Mouse (Mus musculus): ENCODE measurements around the gene Msi2. TPM values are rescaled to one million over a fixed set of nuclear protein-coding genes. Genes with fewer than 3 reads are reported as not detected.
A peak's percentile ranks its signal among the peaks of the same experiment; 100 is the strongest.

Msi2 gene
- total RNA-seq, 2 experiments from 2014 or later = 156 to 165 TPM

DNA sequence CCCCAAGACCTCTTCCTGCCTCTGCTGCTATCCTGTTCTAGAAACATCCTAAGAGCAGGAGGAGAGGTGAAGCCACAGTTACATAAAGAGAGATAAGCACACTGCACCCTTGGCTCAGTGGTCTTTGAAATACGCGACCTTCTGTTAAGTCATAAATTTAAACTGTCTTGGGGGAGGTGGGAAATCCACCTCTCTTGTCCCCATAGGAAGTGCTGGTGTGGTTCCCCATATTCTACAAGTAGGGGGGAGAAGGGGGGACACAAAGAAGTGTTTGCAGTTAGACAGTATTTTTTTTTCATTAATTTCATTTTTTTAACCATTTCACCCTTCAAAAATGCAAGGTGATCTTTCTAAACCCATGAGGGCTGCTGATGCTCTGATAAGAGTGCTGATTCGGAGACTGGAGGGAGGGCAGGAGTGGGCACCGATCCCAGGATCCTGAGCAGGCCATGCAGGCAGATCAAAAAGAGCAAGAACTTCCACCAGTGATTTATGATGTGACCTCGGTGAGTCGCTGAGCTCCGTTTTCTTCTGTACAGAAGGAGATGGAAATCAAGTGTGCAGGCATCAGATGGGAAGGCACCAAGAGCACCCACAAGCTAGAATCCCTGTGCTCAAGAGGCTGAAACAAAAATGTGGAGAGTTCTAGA lies 115.7 kb downstream of the Msi2 start:
- DNase-seq = no peak
- intact Hi-C loops (cut with DNase I; ENCODE audit: low total_unique reads) = no loop called here

DNA sequence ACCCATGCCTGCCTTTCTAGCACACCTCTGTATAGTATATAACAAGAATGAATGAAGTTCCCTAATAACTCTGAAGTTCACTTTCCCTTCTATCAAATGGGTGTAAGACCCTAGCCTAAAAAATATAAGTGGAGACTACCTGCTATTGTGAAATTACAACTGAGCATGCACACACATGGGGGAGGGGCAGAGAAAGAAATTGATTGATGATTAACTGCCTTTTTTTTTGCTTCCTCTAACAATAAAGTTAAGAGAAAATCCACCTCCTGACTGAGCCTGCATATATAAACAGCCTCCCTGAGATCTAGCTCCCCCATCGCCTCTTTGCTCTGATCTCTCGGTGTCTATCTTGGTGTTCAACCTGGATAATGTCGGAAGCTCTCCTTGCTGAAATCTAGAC lies 118.1 kb downstream of the Msi2 start:
- no peak for DNase-seq
- intact Hi-C loops (cut with DNase I; ENCODE audit: low total_unique reads) = no loop called here

DNA sequence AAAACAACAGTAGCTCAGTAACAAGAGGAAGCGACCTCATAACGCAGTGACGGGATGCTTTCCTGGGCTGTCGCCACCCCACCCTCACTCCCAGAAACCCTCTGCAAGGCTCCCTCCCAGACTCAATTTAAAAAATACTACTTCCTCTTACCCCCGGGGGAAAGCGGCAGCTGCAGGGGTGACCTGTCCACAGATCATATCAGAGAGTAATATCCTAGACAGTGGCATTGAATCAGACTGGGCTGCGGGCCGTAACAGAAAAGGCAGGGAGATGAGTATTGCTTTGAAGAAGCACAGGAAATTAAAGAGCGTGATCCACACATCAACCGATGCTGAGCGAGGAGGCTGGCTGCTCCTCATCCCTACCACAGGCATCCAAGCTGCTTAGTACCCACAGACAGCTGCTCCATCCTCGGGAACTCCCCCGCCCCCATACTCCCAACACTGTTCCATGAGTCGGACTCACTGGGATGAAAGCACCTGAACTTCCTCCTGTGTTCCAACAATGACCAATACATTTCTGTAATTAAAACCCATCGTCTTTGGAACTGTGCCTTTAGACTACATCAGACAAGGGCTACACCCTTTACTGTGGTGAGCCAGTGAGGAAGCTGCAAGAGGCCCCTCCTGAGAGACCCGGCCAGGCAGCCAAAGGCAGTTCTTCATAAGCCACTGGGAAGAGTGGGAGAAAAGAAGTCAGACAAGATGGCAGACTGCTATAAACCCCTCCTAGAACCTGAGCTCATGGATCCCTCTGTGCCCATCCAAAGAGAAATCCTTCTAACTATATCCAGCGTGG lies 118.8 kb downstream of the Msi2 start:
- DNase-seq = no peak

DNA sequence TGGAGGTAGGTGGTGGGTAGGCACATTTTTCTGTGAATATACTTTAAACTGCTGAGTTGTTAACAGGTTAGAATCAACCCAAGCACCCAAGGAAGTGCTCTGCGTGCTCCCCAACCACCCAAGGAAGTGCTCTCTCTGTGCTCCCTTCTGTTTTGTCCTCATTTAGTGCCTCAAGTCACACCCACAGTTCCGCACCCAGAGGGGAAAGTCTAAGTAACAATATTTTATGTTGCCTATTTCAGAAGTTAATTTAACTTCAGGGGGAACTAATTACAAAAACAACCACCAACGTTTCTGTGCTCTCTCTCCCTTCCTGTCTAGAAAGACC lies 119.5 kb downstream of the Msi2 start:
- intact Hi-C loops (cut with DNase I; ENCODE audit: low total_unique reads) = no loop called here

More for the DNA sequence above, 118.8 kb downstream of the Msi2 start:
- intact Hi-C loops (cut with DNase I; ENCODE audit: low total_unique reads) = no loop called here

DNA sequence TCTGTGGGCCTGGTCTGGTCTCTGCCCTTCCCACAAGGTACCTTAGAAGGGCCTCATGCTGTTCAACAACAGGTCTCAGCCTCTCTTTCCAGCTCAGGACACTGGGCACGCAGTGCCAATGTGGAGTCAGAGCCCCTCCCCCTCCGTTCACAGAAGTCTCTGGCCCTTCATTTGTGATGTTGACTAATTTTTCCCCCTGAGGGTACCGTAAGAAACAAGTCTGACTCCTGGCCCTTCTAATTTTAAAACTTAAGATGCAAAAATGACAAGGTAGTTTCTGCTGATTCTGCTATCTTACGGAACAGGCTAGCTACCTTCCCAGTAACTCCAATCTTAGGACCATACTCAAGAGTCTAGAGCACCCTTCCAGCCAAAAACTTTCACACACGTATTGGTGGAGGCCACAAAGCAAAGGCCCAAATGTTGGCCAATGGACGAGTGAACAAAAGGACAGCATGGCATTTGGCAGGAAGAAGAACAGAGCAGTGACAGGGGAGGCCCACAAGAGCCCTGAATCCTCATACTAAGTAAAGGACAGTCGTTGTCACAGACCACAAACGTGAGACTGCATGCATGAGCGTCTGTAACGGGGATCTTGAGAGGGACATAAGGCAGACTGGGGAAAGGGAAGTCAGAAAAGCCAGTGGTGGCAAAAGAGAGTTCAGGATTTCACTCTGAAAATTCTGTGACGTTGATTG lies 120.0 kb downstream of the Msi2 start:
- intact Hi-C loops (cut with DNase I; ENCODE audit: low total_unique reads) = no loop called here
- no peak for DNase-seq

More for the DNA sequence above, 119.5 kb downstream of the Msi2 start:
- DNase-seq = no peak

GRCm38 (mm10) chr11:88595616-88596015 lies 122.7 kb downstream of the Msi2 start:
- intact Hi-C loops (cut with DNase I; ENCODE audit: low total_unique reads) = no loop called here
- DNase-seq = no peak

- intact Hi-C loops (cut with DNase I; ENCODE audit: low total_unique reads) = no loop called here
- no peak for DNase-seq
Observed at GRCm38 (mm10) chr11:88594804-88595611, 123.3 kb downstream of the Msi2 start.

- intact Hi-C loops (cut with DNase I; ENCODE audit: low total_unique reads) = no loop called here
- no peak for DNase-seq
Observed at GRCm38 (mm10) chr11:88594010-88594409, 124.3 kb downstream of the Msi2 start.

GRCm38 (mm10) chr11:88592099-88592498 lies 126.2 kb downstream of the Msi2 start:
- intact Hi-C loops (cut with DNase I; ENCODE audit: low total_unique reads) = no loop called here
- no peak for DNase-seq

GRCm38 (mm10) chr11:88590647-88591046 lies 127.7 kb downstream of the Msi2 start:
- no peak for DNase-seq
- intact Hi-C loops (cut with DNase I; ENCODE audit: low total_unique reads) = no loop called here

DNA sequence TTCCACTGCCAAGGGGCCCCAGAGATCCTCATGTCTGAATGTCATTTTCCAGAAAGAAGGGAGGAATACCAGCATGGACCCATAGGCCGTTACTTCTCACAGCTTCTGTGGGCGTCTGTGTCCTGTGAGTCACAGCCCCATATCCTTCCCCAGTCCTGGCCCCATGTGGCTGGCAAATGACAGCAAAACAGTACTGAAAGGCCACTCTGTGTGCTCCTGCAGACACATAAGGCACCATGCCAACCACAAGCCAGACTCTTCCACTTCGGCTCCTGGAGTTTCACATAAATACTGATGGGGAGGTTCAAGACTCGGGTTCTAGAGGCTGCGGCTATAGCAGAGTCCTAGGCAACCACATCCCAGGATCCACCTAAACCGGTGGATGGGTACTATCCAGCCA lies 128.7 kb downstream of the Msi2 start:
- DNase-seq = no peak
- intact Hi-C loops (cut with DNase I; ENCODE audit: low total_unique reads) = no loop called here

GRCm38 (mm10) chr11:88588688-88589210 lies 129.6 kb downstream of the Msi2 start:
- DNase-seq = no peak
- intact Hi-C loops (cut with DNase I; ENCODE audit: low total_unique reads) = no loop called here

DNA sequence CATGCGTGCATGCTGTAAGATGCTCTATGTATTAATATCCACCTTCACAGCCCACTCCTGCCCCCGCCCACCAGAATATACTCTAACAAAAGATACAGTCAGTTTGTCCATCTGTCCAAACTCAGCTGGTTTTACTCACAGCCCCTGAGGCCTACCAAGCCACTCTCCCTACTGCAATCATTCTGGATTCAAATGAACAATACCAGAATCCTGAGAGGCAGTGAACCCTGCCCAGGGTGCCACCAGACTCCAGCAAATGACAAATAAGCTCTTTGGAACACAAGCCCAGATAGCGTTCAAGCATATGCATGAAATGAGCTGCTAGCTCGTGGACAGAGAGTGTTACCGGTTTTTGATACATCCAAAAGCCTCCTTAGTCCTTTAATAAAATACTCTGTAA lies 130.6 kb downstream of the Msi2 start:
- intact Hi-C loops (cut with DNase I; ENCODE audit: low total_unique reads) = no loop called here
- no peak for DNase-seq

DNA sequence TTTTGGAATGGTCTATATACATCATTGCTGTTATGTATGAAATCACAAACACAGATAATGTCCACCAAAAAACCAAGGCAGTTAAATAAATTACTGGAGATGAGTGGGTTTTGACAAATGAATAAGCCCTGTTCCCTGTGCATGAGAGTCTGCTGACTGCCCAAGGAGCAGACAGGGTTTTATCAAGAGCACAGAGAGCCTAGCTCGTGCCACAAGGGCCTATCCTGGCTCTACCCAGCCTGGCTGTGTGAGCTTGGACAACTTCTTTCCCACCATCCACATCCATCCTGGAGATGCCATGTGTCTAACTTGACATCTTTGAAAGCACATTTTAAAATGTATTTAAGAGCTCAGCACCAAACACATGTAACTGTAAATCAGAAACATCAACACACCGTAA lies 132.4 kb downstream of the Msi2 start:
- intact Hi-C loops (cut with DNase I; ENCODE audit: low total_unique reads) = no loop called here

DNA sequence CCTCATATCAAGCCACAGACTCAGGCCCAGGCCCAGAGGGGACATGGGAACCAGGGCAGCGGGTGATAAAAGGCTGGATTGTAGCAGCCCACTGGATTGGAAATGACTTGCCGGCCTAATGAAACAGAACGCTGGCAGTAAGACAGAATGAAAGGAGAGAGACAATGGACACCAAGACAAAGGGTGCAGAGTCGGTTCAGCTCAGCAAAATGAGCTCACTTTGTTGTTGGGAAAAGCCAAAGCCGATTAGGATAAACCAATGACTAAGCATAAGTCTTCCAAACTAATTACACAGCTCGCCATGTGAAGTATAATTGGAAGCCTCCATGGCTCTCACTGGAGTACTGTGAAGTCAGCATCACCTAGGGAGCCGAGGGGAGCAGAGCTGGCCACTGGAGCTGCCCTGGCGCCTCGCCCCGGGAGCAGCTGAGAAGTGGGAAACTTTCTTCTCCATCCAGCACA lies 133.1 kb downstream of the Msi2 start:
- peak; percentile 75 for DNase-seq
- intact Hi-C loops (cut with DNase I; ENCODE audit: low total_unique reads) = no loop called here

More for the DNA sequence above, 132.4 kb downstream of the Msi2 start:
- no peak for DNase-seq

DNA sequence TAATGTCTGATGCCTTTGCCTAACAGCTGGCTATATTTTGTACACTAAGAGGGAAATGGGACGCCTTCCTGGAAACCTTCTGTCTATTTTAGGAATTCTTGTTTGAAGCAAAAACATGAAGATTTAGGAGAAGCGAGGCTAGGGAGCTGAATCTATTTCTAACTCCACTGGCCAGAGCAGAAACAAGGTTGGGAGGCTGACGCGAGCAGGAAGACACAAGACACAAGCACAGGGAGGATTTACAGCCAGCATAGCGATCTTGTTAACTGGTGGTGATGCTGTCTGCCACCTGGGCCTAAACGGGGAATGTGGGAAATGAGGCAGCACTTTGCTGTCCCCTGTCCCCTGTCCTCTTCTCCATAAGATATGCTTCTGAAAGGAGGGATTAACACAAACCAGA lies 134.4 kb downstream of the Msi2 start:
- no peak for DNase-seq

GRCm38 (mm10) chr11:88583259-88583833 lies 135.0 kb downstream of the Msi2 start:
- intact Hi-C loops (cut with DNase I; ENCODE audit: low total_unique reads) = no loop called here
- DNase-seq = no peak

More for the DNA sequence above, 134.4 kb downstream of the Msi2 start:
- intact Hi-C loops (cut with DNase I; ENCODE audit: low total_unique reads) = no loop called here

GRCm38 (mm10) chr11:88582781-88583180 lies 135.5 kb downstream of the Msi2 start:
- intact Hi-C loops (cut with DNase I; ENCODE audit: low total_unique reads) = no loop called here
- no peak for DNase-seq

- DNase-seq = no peak
- intact Hi-C loops (cut with DNase I; ENCODE audit: low total_unique reads) = no loop called here
Observed at GRCm38 (mm10) chr11:88582021-88582707, 136.1 kb downstream of the Msi2 start.

Data from gastrocnemius, postnatal 14 days (tissue).